Mouse (Mus musculus): Measurements from ENCODE around the gene Il25.
A peak's percentile ranks its signal among the peaks of the same experiment; 100 is the strongest.
"Not testable (repeated sequence)": the region's sequence is repeated elsewhere in the genome, so short reads cannot be mapped to it uniquely, and the experiment has no call there.

Il25 gene

DNA sequence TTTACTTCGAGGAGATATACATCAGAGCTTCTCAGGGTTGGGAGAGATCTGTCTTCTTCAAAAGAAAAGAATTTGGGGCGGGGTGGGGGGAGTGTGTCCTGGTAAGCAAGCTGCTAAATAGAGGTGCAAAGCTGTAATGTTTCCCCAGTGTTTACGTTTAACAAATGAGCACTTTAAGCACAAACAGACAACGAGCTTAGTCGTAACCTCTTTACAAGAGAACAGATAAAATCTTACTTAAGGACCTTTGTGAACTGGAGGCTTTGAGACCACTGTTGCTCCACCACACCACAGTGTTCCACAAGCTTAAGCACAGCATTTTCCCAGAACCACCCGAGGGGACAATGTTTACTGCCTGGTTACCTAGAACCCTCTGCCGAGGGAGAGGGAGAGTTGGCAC is 5.2 kb upstream of the Il25 start:
- DNase-seq = no peak

DNA sequence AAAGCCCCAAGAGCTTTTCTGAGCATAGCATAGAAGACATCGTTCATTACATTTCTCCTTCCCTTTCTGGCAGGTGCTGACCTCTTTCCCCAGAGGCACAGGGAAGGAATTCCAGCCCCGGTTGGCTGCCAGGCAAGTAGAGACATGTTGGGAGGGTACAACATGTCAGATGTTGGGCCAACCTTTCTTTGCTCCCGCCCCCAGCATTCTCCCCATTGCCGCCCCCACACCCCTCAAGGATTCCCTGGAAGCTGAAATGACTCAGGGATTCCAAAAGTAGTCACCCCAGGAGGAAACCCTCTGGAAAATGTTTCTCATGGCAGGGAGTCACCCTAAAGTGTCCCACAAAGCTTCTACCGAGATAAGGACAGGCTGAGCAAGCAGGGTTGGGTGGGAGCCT is 2.7 kb upstream of the Il25 start:
- no peak for DNase-seq

DNA sequence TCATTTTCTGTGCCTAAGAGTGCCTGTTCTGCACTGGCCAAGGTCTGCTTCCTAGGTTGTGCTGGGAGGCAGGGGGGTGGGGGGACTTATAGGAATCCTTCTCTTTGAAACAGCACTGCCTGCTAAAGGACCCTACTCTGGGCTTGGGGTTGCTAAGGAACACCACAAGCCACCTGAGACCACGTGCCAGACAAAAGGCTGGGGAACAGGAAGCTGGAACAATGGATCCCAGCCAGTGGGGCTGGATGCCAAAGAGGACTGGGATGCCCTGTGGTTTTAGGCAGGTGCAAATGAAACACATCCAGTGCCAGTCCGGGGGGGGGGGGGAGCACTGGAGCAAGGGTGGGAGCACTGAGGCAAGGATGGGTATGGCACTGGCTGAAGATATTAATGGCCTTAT is 2.1 kb upstream of the Il25 start:
- DNase-seq = peak; percentile 33 to 69

DNA sequence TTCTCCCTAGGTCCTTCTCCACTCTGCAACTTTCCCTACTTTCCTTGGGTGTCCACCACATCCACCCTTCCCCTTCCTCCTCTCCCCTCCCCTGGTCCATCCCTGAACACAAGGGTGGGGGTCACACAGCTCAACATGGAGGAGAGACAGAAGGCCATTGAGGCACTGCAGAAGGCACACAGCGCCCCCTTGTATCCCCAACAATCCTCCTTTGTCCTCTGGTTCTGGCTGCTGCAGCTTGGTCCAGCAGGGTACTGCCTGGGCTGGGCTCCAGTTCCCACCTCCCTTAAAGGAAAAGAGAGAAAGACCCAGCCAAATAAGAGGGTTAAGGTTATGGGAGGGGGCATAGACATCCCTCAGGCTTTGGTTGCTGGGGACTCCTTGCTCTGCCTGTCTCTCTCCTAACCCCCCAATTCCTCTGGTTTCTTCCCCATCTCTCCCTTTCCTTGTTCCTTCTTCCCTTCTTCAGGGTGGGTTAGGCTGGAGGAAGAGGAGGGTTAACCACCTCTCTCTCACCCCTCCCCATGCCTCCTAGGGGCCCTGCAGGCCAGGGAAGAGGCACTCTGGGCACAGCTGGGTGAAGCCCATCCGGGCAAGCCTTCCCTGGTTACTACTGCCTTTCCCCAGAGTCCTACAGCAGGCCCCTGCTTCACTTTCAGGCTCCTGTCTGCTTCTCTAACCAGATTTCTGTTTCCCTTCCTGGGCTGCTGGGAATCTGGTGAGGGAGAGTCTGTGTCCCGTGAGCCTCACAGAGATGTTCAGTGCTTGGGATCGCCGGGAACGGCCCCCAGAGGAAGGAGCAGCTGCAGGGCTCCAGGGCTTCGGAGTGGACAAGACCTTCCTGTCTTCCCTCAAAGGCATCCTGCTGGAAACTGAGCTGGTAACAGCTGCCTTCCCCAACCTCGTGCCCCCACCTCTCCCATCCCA is 3.7 kb downstream of the Il25 start, which contains the start of gene Cmtm5:
Gene Cmtm5 (plus strand): TSS at position 358 of the 927 bp plus-strand sequence.
- no peak for DNase-seq

DNA sequence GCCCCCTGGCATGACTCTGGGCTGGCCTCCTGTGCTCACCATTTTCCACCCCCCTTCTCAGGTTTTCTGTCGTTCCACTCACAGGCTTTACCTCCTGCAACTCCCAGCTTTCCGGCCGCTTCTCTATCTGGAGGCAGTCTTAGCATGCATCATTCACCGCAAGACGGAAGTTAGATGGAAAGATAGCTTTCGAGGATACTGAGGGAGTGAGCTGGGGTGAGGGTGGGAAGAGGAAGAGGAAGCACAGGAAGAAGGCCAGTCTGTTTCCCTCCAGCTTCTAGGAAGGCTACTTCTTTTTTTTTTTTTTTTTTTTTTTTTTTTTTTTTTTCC is 4.3 kb downstream of the Il25 start:
- no peak for DNase-seq

DNA sequence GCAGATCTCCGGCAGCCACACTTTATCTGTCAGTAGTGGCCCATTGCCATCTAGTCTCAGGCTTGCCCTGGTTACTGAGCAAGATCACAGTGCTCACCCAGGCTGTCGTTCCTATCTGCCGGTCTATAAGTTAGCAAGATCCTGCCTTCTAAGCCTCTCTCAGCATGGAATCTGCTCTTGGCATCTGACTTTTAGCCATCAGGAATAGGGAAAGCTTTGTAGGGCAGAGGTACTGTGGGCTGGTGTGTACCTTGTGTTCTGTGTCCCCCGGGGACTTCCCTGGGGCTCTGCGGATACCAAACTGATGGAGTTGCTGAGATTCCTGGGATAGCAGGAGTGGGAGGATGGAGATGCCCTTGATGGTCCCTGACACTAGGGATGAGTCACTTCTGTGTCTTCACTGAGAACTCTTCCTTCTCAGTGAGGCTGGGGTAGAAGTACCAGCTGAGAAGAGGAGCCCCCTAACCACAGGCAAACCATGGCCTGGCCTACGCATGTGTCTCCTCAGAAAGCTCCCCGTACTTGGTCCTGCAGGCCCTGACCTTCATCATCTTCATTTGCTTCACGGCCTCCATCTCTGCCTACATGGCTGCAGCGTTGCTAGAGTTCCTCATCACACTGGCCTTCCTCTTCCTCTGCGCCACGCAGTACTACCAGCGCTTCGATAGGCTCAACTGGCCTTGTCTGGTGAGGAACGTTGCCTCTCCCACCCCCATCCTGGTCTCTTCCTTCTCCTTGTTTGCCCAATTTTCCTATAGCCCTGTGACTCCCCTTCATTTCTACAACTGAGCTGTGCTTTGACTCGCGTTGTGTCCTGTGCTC is 5.1 kb downstream of the Il25 start:
- no peak for DNase-seq

DNA sequence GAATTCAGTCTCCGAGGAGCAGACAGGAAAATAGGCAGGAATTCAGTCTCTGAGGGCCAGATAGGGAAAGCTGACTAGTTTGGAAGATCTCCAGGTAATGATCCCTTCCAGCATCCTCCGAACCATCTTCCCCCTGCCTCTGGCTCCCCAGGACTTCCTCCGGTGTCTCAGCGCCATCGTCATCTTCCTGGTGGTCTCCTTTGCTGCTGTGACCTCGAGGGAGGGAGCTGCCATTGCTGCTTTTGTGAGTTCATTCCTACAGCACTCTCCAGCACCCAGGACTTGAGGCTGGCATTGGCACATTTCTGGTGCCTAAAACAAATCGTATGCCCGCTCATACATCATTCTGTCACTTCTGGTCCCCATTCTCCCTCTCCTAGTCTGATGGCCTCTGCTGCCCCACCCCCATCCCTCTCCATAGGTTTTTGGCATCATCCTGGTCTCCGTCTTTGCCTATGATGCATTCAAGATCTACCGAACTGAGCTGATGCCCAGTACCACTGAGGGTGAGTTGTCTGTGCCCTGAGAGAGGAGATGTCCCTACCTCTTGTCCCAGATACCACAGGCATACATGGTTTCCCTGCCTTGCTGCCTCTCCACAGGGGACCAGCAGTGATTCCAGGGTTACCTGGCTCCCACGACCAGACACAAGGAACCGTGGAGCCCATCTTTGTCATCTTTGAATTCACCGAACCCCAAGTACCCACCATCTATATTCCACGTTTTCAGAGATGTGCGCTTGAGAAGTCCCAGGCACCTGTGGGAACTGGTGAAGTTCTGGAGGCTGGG is 6.1 kb downstream of the Il25 start:
- no peak for DNase-seq

DNA sequence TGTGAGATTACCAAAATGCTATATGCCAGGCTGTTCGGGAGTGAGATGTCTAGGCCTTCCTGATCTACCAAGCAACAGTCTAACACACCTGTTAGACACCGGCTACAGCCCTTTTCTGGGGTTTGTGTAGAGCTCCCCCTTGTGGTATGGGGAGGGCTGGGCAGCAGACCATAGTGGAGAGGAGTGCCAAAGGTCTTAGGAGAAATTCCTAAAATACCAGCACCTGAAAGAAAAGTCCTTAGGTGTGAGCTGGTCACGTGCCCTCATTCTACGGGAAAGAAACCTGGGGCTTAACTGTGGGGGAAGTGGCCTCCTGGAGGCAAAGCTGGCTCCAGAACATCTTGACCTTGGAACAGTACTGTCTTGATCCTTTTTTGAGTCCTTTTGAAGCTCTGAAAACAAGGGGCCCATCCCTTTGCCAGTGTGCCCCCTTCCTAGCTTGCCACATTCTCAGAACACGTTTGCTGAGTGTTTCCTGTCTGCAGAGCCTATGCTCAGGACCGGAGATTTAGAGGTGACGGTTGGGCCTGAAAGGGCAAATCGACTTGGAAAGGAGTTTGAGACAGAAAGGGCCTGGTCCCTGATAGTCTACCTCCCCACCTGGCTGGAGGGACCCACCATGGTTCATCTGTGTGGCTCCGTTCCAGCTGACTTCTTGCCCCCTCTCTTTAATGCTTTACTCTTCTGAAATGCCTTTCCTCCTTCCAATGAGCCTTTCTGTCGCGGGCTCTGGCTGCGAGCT is 7.1 kb downstream of the Il25 start:
- peak; percentile 77 to 85 for DNase-seq

DNA sequence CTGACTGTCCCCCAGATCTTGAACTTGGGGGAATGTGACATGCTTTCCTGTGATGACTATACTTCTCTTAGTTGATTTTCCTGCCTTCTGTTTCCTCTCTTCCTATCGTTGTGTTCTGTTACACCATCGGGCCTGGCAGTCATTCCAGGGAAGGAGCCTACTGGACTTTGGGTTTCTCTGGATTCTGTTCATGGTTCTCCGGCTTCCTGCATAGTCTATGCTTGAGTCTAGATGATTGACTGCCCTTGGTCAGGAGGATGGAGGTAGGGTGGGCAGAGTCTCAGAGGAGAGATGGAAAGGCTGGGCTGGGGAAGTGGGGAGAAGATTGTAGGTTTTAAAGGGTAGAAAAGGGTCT is 7.7 kb downstream of the Il25 start:
- no peak for DNase-seq

DNA sequence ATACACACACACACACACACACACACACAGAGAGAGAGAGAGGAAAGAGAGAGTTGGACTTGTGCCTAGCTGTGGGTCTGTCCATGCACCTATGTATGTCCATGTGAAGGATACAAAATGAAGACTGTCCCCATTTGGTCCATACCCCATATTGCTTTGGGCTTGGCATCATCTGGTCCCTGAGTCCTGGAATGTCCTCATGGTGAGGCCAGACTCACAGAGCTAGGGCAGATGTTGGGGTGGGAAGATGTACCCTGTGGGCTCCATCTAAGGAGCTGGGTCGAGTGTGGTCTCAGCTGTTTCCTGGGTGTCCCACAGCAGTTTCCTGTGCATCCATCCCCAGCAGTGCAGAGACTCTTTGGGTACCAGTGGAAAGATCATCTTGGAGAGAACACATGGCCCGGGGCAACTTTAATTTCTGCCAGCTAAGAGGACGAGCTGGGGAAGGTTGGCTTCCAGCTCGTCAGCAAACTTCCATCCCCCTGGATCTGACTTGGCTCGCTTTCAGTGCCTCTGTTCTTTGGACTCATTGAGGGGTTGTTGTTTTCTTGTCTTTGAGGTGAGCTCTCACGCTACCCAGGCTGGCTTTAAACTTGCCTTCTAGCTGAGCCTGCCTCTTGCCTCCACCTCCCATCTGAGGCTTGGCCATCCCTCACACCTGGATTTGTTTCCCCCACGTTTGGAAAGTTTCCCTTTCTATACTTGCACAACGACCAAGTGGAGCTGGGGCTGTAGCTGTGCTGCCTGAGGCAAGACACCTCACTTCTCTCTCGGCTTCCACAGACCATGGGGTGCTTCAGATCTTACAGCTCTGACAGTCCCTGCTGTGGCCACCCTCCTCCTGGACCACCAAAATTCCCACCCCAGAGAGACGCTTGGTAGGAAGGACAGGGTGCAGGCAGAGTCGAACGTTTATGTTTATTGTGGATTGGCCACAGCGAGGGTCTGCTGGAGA is 8.8 kb downstream of the Il25 start:
- DNase-seq = no peak

DNA sequence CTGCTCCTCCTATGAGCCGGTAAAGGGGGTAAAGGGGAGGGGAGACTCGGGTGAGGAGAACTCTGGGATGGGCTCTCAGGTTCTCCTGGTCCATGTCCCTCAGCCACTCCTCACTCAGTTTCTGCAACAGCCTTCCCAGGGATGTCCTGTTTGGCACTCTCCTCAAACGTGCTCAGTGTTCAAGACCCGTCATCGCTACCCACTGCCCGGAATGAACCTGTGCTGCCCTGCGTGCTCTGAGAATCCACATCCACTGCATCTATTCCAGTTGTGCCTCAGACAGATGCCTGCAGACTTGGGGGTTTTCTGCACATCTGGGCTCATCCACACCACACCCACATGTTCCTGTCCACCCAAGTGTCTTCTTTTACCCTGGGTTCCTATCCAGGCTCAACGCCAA is 10.0 kb downstream of the Il25 start:
- no peak for DNase-seq

DNA sequence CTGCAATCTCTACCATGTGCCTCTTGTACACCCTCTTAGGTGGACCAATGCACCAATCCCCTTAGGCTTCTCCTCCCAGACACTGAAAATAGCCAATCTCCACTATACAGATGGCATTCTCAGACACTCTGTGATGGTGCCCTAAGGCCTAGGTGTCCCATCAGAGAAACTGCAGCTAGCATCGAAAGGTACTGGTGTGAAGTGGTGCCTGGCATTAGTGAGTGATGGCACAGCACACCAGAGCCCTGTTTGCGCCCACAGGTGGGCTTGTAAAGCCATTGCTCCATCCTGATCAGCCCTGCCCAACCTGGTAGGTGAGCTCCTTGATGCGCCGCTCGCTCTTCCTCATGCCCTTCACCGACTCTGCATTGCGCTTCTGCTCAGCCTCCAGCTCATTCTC is 11.5 kb downstream of the Il25 start:
- DNase-seq = no peak

DNA sequence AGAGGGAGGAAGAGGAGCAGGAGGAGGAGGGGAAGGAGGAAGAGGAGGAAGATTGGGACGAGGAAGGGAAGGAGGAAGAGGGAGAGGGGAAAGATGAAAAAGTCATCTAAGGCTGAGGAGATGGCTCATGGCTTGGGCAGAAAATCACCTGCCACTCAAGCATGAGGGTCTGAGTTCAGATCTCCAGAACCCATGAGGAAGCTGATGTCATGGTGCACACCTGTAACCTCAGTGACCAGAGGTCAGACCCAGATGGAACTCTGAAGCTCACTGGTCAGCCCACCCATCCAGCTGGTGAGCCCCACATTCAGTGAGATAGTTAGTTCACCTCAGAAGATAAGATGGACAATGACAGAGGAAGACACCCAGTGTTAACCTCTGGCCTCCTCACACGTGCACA is 12.4 kb downstream of the Il25 start:
- no peak for DNase-seq

DNA sequence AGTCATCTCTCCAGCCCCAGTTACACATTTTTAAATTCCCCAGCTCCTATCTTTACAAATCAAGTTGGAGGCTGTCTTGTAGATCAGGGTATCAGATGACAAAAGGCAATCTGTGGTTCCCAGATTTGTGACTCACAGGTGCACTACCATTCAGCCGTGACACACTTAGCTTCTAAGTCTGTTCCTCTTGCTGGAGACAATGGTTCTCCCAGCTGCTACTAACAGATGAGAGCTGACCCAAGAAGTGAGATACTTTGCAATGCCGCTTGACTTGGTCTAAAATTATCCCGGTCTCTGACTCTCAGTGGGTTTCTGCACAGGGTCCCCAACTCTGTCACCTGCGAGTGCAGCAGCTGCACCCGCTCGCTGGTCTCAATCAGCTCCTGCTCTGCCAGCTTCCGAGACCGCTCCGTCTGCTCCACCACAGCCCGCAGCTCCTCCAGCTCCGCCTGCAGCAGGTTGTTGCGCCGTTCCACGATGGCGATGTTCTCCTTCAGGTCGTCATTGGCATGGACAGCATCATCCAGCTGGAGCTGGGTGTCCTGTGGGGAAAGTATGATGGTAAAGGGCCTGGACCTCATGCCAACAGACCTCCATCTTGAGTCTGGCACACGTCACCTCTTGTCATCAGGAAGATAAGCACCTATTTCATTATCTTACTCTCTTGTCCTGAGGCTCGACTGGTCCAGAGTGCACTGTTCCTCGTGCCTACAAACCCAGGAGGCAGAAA is 13.6 kb downstream of the Il25 start:
- no peak for DNase-seq

DNA sequence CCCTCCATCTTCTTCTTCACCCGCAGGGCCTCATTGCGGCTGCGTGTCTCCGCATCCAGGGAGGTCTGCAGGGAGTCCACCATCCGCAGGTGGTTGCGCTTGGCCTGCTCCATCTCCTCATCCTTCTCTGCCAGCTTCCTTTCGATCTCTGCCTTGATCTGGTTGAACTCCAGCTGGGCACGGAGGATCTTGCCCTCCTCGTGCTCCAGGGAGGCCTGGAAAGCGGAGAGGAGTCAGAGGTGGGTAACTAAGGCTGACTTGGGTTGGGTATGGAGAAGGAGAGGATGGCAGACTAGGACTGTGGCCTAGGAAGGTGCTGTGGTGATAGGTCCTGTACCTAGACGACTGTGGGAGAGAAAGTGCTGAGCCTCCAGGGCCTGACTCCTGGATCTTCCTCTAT is 14.5 kb downstream of the Il25 start:
- DNase-seq = not testable (repeated sequence)

DNA sequence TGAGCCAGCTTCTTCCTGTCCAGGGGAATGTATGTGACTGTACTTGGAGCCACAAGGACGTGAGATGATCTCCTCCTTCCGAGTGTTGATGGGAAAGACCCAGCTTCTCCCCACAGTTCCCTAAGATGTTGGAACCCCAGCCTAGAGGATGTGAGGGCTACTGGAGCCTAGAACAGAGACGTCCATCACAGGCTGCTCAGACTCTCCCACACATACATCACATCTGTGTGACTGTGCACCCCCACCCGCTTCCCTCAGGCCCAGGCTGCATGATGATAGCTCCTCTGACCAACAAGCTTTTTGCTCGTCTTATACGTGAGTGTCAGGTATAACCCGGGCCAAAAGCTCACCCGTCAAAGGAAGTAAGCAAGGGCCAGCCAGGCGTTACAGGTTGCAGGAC is 16.3 kb downstream of the Il25 start:
- no peak for DNase-seq

DNA sequence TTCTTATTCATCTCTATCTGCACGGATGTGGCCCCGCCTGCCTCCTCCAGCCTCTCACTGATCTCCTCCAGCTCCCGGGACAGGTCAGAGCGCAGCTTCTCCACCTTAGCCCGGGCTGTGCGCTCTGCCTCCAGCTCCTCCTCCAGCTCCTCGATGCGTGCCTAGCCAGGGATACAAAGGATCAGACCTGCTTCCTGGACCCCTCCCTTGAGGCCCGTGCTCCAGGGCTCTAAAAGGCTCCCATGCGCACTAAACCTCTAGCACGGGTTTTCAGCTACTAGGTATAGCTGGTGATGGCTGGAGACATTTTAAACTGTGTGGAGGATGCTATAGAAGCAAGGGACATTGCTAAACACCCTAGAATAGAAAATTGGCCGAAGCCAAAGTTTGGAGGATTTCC is 18.0 kb downstream of the Il25 start:
- no peak for DNase-seq

DNA sequence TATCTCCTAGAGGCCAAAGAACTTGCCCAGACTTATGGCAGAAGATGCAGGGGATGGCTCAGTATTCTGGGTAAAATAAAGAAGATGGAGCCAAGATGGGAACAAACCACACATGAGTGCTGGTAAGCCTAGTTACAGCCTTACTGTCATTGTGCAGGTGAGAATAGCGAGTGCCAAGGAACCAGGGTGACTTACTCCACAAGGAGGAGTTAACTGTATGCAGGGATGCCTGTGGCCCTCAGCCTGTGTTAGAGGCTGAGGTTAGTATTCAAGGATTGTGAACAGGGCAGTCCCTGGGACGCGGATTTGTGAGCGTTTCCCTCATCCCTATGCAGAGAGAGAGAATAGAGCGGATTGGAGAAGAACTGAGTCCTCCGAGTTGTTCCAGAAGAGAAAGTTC is 19.1 kb downstream of the Il25 start:
- DNase-seq = no peak

DNA sequence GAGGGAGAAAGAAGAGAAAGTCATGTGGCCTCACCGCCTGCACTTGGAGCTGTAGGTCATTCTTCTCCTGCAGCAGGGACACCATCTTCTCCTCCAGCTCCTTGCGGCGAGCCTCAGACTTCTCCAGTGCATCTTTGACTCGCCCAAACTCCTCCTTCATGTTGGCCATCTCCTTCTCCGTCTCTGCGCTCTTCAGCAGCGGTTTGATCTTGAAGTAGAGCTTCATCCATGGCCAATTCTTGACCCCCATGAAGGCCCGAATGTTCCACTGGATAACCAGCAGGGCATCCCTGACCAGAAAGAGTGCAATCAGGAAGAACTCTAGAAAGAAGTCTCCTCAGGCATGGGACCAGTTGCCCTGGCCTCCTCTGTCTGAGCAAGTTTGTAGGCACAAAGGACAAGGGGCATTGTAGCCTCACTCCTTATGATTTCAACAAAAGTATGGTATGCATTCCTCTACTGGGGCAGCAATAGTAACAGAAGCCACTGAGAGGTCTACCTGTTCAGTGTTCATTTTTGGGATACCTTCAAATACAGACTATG is 21.2 kb downstream of the Il25 start:
- no peak for DNase-seq

DNA sequence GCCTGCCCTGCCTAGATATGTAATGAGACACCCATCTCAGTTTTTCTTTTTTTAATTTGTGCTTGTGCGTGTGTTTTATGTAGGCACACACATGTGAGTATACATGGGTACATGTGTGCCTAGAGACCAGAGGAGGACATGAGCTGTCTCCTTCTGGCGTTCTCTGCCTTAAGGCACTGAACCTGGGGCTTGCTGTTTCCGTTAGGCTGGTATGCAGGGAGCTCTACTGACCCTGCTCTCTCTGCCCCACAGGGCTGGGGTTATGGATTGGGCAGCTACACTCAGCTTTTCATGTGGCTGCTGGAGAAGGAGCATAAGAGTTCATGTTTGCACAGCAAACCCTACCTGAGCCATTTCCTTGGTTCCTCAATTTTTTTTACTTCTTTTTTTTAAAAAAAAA is 22.0 kb downstream of the Il25 start:
- DNase-seq = no peak

Measured in lung, adult 18-20 months (tissue).